Mouse (Mus musculus) forebrain, embryonic 13.5 days (tissue): ENCODE measurements around the gene Nr2c2ap. TPM values are rescaled to one million over a fixed set of nuclear protein-coding genes. Genes with fewer than 3 reads are reported as not detected.

ENCODE experiments used
- ATAC-seq: fragments of 200-750 bp; cut with Nextera tagmentation; 2 replicates; pipeline ENCODE4 v1.8.0; 2017
- H3K27ac ChIP-seq: fragments of 300-500 bp; sonication (generic); 2 replicates; pipeline ENCODE4 v1.5.1; 2015; ENCODE audit warnings: inconsistent platforms, mild to moderate bottlenecking, moderate library complexity
- H3K27me3 ChIP-seq: fragments of 300-500 bp; sonication (generic); 2 replicates; pipeline ENCODE4 v1.6.1; 2015; ENCODE audit warnings: mild to moderate bottlenecking, inconsistent platforms
- H3K36me3 ChIP-seq: fragments of 300-500 bp; sonication (generic); 2 replicates; pipeline ENCODE4 v1.6.1; 2015; ENCODE audit warnings: mild to moderate bottlenecking, inconsistent platforms; ENCODE audit not compliant: poor library complexity, severe bottlenecking
- H3K4me1 ChIP-seq: fragments of 300-500 bp; sonication (generic); 2 replicates; pipeline ENCODE4 v1.6.1; 2015; ENCODE audit warnings: inconsistent platforms
- H3K4me2 ChIP-seq: fragments of 300-500 bp; sonication (generic); 2 replicates; pipeline ENCODE4 v1.6.1; 2015; ENCODE audit warnings: inconsistent platforms, mild to moderate bottlenecking, moderate library complexity
- H3K4me3 ChIP-seq: fragments of 300-500 bp; sonication (generic); 2 replicates; pipeline ENCODE4 v1.5.1; 2015; ENCODE audit warnings: mild to moderate bottlenecking, inconsistent platforms
- H3K9ac ChIP-seq: fragments of 300-500 bp; sonication (generic); 2 replicates; pipeline ENCODE4 v1.6.1; 2015; ENCODE audit warnings: mild to moderate bottlenecking, inconsistent platforms
- H3K9me3 ChIP-seq: fragments of 300-500 bp; sonication (generic); replicated peaks from 2 replicates; pipeline ENCODE4 v1.6.1; 2016; ENCODE audit warnings: inconsistent platforms
- WGBS: fragments of 180-500 bp; shearing (Covaris S2); methylation state at CpG from one replicate; pipeline ENCODE4 v1.1.7; 2015; 5-methylcytosine and 5-hydroxymethylcytosine counted together
- polyA plus RNA-seq: library from polyadenylated mRNA; unstranded; fragments of >200 nt; fragmentation: Nextera tagmentation; extraction: Ambion mirVana; gene quantifications from 2 replicates; pipeline ENCODE4 v1.2.1, GENCODE M21; 2015

Nr2c2ap gene
- polyA plus RNA-seq, 1 experiment from 2014 or later: 33.4 TPM

GRCm38 (mm10) chr8:70124992-70125391, 6.1 kb upstream of the Nr2c2ap start:
- Histone ChIP-seq H3K27ac (no peak overlapping the region), H3K4me3 (no peak overlapping the region), H3K4me2 (no peak overlapping the region), H3K36me3 (no peaks in the 10 kb centered on the region), H3K27me3 (peaks cover 15% of the 10 kb centered on the region; the same call in 1 of the 2 replicates), H3K9ac (no peak overlapping the region), H3K4me1 (peaks cover 23% of the 10 kb centered on the region), H3K9me3 (no peaks in the 10 kb centered on the region)
- WGBS: 71% methylated on average over 8 of the region's 8 CpGs
- no peak for ATAC-seq

- Histone ChIP-seq H3K9ac (no peak overlapping the region), H3K4me1 (peaks cover 28% of the 10 kb centered on the region), H3K4me2 (no peak overlapping the region), H3K4me3 (no peak overlapping the region), H3K36me3 (peaks cover 12% of the 10 kb centered on the region), H3K27ac (peak overlapping the region; percentile 75), H3K9me3 (no peaks in the 10 kb centered on the region), H3K27me3 (peaks cover 12% of the 10 kb centered on the region; the same call in 1 of the 2 replicates)
- ATAC-seq: no peak
- 55% methylated on average over 3 of the region's 3 CpGs for WGBS
Measured at GRCm38 (mm10) chr8:70128435-70128834, 2.7 kb upstream of the Nr2c2ap start.

- H3K9ac ChIP-seq: no peak overlapping the region
- peak overlapping the region; percentile 75 for H3K27ac ChIP-seq
- H3K4me2 ChIP-seq: no peak overlapping the region
- H3K4me3 ChIP-seq: no peak overlapping the region
- H3K27me3 ChIP-seq: peaks cover 6% of the 10 kb centered on the region; the same call in 1 of the 2 replicates
- H3K4me1 ChIP-seq: peaks cover 28% of the 10 kb centered on the region
- H3K9me3 ChIP-seq: no peaks in the 10 kb centered on the region
- WGBS: 45% methylated on average over 9 of the region's 9 CpGs
- H3K36me3 ChIP-seq: peaks cover 22% of the 10 kb centered on the region
- ATAC-seq: peak; percentile 67
Measured at GRCm38 (mm10) chr8:70129309-70129952, 1.7 kb upstream of the Nr2c2ap start.

- no peak overlapping the region for H3K4me2 ChIP-seq
- ATAC-seq: no peak
- H3K36me3 ChIP-seq: peaks cover 29% of the 10 kb centered on the region
- peaks cover 2% of the 10 kb centered on the region; the same call in 1 of the 2 replicates for H3K27me3 ChIP-seq
- no peak overlapping the region for H3K9ac ChIP-seq
- H3K9me3 ChIP-seq: no peaks in the 10 kb centered on the region
- peak overlapping the region; percentile 75 for H3K27ac ChIP-seq
- H3K4me1 ChIP-seq: peaks cover 28% of the 10 kb centered on the region
- no peak overlapping the region for H3K4me3 ChIP-seq
- WGBS: 90% methylated on average over 3 of the region's 3 CpGs
Measured at GRCm38 (mm10) chr8:70130066-70130465, 1.1 kb upstream of the Nr2c2ap start.

GRCm38 (mm10) chr8:70134086-70134485, 3.0 kb downstream of the Nr2c2ap start:
- ATAC-seq: no peak
- no peak overlapping the region for H3K27ac ChIP-seq
- no peak overlapping the region for H3K4me2 ChIP-seq
- no peak overlapping the region for H3K4me3 ChIP-seq
- no peaks in the 10 kb centered on the region for H3K9me3 ChIP-seq
- no peaks in the 10 kb centered on the region for H3K27me3 ChIP-seq
- H3K4me1 ChIP-seq: peaks cover 32% of the 10 kb centered on the region
- no peak overlapping the region for H3K9ac ChIP-seq
- H3K36me3 ChIP-seq: peaks cover 46% of the 10 kb centered on the region
- WGBS: 90% methylated on average over 5 of the region's 5 CpGs

- Histone ChIP-seq H3K36me3 (peaks cover 46% of the 10 kb centered on the region), H3K27me3 (no peaks in the 10 kb centered on the region), H3K4me2 (no peak overlapping the region), H3K9ac (no peak overlapping the region), H3K4me3 (no peak overlapping the region), H3K9me3 (no peaks in the 10 kb centered on the region), H3K4me1 (peaks cover 24% of the 10 kb centered on the region), H3K27ac (no peak overlapping the region)
- ATAC-seq: no peak
- 93% methylated on average over 9 of the region's 9 CpGs for WGBS
Measured at GRCm38 (mm10) chr8:70134931-70135330, 3.8 kb downstream of the Nr2c2ap start.

- no peak for ATAC-seq
- H3K36me3 ChIP-seq: peaks cover 46% of the 10 kb centered on the region
- H3K27me3 ChIP-seq: no peaks in the 10 kb centered on the region
- peaks cover 29% of the 10 kb centered on the region for H3K4me1 ChIP-seq
- no peaks in the 10 kb centered on the region for H3K9me3 ChIP-seq
- H3K27ac ChIP-seq: no peak overlapping the region
- no peak overlapping the region for H3K4me2 ChIP-seq
- no peak overlapping the region for H3K4me3 ChIP-seq
- H3K9ac ChIP-seq: no peak overlapping the region
- WGBS: 89% methylated on average over 4 of the region's 4 CpGs
Measured at GRCm38 (mm10) chr8:70136591-70136990, 5.5 kb downstream of the Nr2c2ap start.

GRCm38 (mm10) chr8:70137890-70138289, 6.8 kb downstream of the Nr2c2ap start:
- Histone ChIP-seq H3K9ac (peak overlapping the region; percentile 66; the same call in 1 of the 2 replicates), H3K9me3 (no peaks in the 10 kb centered on the region), H3K4me2 (peak overlapping the region; percentile 75), H3K27me3 (no peaks in the 10 kb centered on the region), H3K4me3 (peak overlapping the region; percentile 78), H3K27ac (no peak overlapping the region), H3K36me3 (peaks cover 51% of the 10 kb centered on the region), H3K4me1 (peaks cover 24% of the 10 kb centered on the region)
- WGBS: 81% methylated on average over 4 of the region's 4 CpGs
- no peak for ATAC-seq

- Histone ChIP-seq H3K9me3 (no peaks in the 10 kb centered on the region), H3K4me1 (peaks cover 24% of the 10 kb centered on the region), H3K27ac (peak within 1 kb of the TSS; percentile 80), H3K9ac (peak within 1 kb of the TSS; percentile 89), H3K36me3 (peaks cover 51% of the 10 kb centered on the region), H3K27me3 (no peaks in the 10 kb centered on the region), H3K4me3 (peak within 1 kb of the TSS; percentile 78), H3K4me2 (peak within 1 kb of the TSS; percentile 75)
- peak; percentile 98 for ATAC-seq
- WGBS: under 1% methylated on average over 46 of the region's 46 CpGs
Measured at GRCm38 (mm10) chr8:70139026-70139857, 8.1 kb downstream of the Nr2c2ap start, which contains the start of the genes Rfxank, Borcs8 and Mef2b. TSS of gene Rfxank (minus strand) at chr8:70139154. TSS of gene Borcs8 (plus strand) at chr8:70139499. TSS of gene Mef2b (plus strand) at chr8:70139711.

- H3K36me3 ChIP-seq: peaks cover 51% of the 10 kb centered on the region
- WGBS: 14% methylated on average over 9 of the region's 9 CpGs
- ATAC-seq: no peak
Measured at GRCm38 (mm10) chr8:70139981-70140380, 8.8 kb downstream of the Nr2c2ap start.

GRCm38 (mm10) chr8:70147678-70148607, 16.8 kb downstream of the Nr2c2ap start:
- WGBS: 88% methylated on average over 7 of the region's 7 CpGs
- Histone ChIP-seq H3K9ac (no peak overlapping the region), H3K9me3 (no peaks in the 10 kb centered on the region), H3K4me2 (no peak overlapping the region), H3K4me1 (peaks cover 7% of the 10 kb centered on the region; the same call in 1 of the 2 replicates), H3K27ac (no peak overlapping the region), H3K36me3 (peaks cover 45% of the 10 kb centered on the region), H3K27me3 (peaks cover 4% of the 10 kb centered on the region; the same call in 1 of the 2 replicates), H3K4me3 (no peak overlapping the region)
- no peak for ATAC-seq

More at GRCm38 (mm10) chr8:70139981-70140380, 8.8 kb downstream of the Nr2c2ap start:
- Histone ChIP-seq H3K4me1 (peaks cover 24% of the 10 kb centered on the region), H3K4me2 (peak overlapping the region; percentile 75), H3K9ac (peak overlapping the region; percentile 89), H3K27ac (peak overlapping the region; percentile 80), H3K9me3 (no peaks in the 10 kb centered on the region), H3K27me3 (no peaks in the 10 kb centered on the region), H3K4me3 (peak overlapping the region; percentile 78)
